Mouse (Mus musculus): Measurements from ENCODE around the gene Tspan3.

Tspan3 gene

DNA sequence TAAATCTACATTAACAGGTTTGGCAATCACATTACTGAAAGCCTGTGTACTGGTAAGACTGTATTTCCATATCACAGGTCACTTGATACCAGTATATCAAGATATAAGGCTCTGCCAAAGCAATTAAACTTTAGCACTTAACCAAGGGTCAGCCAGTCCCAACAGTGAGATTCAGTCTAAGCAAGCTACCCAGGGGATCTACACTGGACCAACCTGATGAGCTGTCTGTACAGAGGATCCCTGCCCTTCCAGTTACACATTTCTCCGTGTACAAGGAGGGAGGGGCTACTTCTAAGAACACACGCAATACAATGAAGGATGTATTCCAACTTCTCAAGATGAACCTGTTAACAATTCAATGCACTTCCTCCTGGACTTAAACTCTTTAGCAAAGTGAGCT lies 7.2 kb downstream of the Tspan3 start:
- no peak for DNase-seq (ENCODE audit: low spot score in 2 of 2)

DNA sequence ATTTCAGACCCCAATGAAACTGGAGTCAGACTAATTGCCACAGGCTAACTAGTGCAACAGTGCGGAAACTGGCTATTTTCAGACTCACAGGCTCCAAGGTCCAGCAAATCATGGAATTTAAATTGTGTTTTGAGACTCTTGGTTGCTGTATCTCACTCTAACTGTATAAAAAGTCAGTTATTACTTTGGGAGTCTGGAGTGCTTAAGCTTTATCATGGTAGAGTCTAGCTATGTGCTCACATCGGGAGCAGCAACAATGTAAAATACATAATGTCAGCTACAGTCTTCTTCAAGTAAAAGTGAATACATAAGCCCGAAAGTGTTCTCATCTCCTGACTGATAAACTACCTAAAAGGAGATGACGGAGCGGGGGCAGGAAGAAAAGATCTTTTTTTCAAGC lies 10.7 kb downstream of the Tspan3 start:
- DNase-seq (ENCODE audit: low spot score in 2 of 2), result no peak

DNA sequence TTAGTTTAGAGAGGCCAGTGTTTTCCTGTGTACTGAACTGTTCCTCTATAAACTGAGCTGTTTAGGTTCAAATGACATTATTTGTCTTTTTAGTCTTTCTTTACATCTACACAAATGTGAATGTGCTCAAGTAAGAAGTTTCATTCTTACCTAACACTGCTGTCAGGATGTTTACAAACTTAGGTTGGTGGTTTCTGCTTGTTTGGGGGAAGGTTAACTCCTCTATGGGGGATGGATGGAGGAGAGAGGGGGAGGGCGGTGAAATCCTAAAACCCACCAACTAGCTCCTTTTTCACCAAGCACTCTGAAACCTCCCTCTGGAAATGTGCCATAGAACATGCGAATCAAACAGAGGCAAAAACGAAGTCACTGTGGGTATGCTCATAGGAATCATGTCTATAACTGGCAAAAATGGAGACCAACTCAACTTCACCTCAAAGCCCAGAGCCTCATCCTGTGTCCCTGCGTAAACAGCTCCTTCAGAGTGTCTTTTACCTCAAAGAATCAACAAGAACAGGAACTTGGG lies 12.7 kb downstream of the Tspan3 start:
- no peak for DNase-seq (ENCODE audit: low spot score in 2 of 2)

DNA sequence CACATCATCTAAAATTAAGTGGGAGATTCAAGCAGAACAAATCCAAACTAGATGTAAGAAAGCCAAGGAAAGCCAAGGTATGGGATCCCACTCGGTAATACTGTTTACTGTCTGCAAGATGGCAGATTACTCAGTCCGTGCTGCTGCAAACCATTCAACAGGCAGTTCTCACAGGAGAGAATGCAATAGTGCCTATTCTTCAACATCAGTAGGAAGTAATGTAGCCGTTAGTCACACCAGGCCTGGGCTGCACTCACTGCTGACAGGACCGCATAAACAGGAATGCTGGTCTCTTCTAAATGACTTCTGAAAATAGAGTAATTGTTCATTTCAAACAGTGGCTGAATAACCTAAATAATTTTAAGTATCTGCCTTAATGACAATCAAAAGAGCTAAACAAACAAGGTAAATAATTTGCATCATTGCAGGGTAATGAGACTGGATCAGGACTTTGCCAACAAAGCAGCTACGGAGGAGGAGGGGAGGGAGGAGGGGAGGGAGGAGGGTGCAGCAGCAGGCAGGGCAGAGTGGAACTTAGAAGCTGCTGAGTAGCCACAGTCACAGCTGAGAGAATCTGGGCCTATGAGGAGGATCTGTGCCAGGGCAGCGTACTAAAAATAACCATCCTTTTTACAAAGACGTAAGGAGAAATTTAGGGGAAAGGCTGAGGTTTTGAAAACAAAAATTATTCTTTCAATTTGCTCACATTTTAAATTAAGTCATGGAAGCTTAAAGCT lies 13.4 kb downstream of the Tspan3 start:
- peak in 1 of 2 experiments; percentile 25 for DNase-seq (ENCODE audit: low spot score in 2 of 2)

DNA sequence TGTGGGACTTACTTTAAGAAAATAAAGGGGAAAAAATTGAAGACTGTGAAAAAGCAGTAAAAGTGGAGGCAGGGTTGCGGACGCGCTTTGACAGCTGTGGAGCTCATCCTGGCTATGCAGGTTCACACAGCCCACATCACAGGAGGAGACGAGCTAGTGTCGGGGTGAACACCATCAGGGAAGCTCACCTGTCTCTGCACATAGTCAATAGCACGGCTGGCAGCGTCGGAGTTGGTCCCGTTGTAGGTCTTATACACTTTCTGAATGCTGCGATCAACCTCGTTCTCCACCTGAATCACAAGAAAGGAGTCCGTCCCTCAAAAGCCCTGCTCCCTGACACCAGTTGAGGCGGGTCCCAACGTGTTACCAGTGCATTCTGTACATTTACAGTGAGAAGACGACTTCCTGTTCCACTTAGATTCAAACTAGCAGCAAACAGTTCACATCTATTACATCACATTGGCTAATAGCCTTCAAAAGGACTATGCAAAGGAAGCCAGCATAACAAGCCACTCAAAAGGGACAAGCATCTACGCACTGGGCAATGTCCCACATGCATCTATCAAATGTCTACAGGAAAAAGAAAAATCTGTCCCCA lies 18.9 kb downstream of the Tspan3 start:
- no peak for DNase-seq (ENCODE audit: low spot score in 2 of 2)

DNA sequence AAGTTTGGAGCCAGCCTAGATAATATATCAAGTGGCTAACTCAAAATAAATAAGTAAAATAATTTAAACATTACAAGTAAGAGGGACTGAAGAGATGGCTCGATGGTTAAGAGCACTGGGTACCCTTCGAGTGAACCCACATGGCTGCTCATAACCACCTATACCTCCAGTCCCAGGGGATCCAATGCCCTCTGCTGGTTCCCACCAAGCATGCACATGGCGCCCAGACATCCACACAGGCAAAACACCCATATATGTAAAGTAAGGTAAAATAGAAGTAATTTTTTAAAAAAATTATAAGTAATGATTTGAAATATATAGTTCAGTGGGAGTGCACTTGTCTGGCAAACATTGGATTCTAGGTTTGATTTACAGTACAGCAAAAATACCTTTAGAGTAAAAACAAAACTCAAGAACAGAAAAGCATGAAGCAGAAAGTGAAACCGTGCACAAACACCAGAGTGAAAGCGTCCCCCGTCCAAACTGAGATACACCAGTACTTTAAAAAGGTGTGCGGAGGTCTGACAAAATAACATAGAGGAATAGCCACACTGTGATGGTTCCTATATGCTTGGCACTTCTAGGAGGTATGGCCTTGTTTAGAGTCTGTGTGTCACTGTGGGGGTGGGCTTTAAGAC lies 20.8 kb downstream of the Tspan3 start:
- no peak for DNase-seq (ENCODE audit: low spot score in 2 of 2)

DNA sequence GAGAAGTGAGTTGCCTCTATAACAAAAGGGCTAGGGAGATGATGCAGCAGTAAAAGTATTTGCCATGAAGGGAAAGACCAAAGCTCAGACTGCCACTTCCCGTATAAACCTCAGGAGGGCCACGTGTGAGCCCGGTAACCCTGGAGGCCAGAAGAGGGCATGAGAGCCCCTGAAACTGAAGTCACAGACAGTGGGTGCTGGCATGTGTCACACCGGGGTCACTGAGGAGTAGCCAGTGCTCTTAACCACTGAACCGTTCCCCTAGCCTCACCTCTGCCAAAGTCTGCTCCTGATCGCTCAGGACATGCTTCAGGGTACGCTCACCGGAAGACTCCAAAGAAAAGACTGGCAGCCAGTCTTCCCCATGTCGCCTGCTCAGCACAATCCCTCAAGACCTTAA lies 23.5 kb downstream of the Tspan3 start:
- DNase-seq (ENCODE audit: low spot score in 2 of 2), result no peak

DNA sequence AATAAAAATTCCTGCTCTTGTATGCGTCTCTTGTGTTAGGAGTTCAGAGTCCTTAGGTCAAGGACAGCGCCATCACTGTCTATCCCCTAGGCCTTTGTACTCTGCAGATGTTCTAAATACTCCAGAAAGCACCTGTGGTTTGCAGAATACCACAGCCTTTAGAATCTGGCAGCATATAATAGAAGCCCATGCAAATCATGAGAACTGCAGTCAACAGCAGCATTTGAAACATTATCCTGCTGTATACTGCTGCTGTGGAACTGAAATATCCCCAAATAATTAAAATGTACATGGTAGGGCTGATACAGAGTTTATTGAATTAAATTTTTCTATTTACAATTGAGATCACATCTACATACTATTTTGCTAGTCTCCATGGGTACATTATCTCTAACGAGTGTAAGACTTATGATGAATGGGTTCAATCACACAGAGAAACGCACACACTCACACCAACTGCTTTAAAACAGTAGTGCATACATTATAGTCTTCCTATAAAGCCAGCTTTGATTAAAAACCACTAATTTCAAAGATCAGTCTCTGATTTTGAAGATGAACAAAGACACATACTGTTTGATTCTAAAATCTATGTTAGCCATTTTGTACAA lies 29.6 kb downstream of the Tspan3 start:
- DNase-seq (ENCODE audit: low spot score in 2 of 2), result no peak

DNA sequence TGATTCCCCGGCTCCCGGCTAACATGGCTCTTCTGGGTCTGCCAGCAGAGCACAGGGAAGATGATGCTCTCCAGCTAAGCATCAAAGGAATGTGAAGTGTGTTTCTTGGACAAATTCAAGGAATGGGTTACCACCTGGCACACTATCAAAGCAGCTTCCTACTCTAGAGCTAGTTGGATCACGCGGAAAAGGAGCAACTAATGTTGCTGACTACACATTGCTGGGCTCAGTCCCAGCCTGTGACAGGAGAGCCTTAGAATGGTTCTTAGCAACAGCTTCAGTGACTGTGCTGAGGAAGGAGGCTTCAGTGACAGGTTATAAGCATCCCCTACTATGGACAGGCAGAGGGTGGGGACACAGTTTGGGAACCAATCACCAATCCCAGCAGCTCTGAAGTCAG lies 30.7 kb downstream of the Tspan3 start:
- DNase-seq (ENCODE audit: low spot score in 2 of 2), result no peak

DNA sequence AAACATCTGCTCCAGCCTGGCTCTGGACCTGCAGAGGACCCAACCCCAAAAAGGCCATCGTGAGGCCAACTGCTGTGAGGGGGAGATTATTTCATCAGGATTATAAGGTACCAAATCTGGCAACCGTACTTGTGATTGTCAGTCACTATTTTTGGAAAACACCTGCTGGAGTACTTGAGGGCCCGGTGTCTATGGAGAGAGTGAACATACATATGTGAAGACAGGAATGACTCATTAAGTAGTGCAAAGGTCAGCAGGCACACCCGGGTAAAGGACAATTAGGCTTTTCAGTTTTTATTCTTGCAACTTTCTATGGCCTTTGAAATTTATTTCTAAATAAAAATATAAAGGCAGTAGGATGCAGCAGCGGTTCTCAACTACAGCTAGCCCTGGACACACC lies 31.3 kb downstream of the Tspan3 start:
- no peak for DNase-seq (ENCODE audit: low spot score in 2 of 2)

DNA sequence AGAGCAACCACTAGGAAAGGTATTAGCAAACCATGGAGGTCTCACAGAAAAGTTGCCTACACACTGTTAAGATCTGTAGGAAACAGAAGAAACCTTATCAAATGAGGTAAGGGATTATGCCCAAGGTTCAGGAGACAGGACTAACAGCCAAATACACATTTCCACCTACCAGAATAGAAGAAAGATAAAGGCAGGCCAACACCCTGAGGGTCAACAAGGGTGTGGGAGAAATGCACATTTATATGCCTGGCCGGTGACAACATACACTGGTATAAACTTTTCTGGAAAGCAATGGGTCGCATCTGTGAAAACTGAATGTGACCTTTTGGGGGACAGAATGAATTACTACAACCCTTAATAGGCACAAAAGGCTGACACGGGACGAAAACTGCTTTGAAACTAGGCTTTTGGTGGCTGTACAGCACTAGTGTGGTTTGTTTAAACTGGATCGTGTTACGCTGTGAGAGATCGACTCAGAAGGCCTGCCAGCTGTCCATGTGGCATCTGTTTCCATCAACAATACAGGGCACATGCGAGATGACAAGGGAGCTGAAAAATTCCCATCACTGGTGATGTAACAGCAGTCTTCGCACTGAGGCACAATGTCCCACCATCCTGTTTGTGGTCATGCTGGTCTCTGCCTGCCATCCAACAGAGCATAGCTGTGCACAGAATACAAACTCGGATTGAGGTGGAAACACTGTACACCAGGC lies 33.3 kb downstream of the Tspan3 start:
- DNase-seq (ENCODE audit: low spot score in 2 of 2), result no peak

DNA sequence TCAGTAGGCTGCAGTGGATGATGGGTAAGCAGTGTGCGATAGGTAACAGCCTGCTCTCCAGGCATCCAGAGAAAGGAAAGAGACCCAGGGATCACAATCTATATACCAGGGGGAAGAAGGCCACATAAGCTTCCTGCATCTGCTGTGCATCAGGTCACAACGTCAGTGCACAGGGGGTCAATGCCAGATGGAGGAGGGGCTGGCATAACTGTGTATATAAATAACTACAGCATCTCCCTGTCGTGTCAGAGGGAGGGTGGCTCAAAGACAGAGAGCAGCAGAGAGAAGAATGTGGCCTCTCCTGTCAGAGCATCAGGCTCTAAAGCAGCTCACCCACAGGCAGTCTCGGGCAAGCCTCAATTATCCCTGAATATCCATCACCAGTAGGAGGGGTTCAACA lies 34.7 kb downstream of the Tspan3 start:
- no peak for DNase-seq (ENCODE audit: low spot score in 2 of 2)

DNA sequence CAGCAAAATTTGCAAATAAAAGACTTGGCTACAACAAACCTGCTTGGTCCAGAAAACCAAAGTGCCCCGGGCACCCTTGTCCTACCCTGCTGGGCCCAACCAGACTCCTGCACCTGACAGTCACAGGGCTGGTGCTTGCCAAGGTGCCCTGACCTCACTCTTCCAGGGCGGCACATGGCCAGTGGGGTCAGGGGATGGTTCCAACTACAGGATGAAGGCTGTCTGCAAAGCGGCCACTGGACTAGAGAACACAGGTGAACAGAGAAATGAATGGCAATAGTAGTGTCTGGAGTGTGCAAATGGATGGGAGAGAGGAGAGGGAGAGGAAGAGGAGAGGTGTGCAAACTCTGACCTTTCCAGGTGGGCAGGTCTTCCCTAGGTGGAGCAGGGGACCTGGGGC lies 35.3 kb downstream of the Tspan3 start:
- no peak for DNase-seq (ENCODE audit: low spot score in 2 of 2)

DNA sequence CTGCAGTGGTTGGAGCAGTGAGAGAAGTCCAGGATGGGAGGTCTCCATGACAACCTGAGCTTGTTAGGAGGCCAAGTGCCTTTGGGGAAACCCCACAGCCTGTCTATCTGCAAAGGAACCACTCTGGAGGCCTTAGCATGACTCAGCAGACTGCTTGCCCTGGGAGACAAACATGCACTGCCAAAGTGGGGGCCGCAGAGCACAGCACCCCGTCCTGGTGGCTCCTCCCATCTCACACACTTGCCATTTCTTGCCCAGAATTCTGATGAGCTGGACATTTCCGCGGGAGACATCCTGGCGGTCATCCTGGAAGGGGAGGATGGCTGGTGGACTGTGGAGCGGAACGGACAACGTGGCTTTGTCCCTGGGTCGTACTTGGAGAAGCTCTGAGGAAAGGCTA lies 36.9 kb downstream of the Tspan3 start:
- DNase-seq (ENCODE audit: low spot score in 2 of 2), result no peak

DNA sequence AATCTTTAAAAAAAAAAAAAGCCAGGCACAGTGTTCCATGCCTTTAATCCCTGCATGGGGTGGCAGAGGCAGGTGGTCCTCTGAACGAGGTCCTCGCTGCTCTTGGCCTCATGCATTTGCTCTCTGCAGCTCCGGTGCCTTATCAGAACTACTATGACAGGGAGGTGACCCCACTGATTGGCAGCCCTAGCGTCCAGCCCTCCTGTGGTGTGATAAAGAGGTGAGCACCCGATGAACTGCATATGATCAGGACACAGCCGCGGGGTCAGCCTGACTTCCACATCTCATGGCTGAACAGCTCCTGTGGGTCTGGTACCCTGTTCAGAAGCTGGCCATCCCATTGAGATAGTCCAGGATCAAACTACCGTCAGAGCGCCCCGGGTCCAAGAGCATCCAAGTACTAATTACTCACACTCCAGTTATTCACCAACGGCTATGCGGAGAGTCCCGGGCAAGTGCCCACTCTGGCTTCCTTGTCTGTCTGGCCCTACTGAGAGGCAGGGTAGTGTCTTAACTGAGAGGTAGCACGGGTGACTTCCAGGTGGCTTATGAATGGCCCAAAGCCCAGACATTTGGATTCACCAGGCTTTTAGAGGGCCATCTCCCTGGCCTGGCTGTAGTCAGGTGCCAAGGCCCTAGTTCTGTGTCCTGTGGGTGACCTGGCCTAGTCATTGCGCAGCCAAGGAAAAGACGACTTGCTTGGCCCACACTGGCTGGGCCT lies 38.7 kb downstream of the Tspan3 start:
- DNase-seq (ENCODE audit: low spot score in 2 of 2), result no peak

DNA sequence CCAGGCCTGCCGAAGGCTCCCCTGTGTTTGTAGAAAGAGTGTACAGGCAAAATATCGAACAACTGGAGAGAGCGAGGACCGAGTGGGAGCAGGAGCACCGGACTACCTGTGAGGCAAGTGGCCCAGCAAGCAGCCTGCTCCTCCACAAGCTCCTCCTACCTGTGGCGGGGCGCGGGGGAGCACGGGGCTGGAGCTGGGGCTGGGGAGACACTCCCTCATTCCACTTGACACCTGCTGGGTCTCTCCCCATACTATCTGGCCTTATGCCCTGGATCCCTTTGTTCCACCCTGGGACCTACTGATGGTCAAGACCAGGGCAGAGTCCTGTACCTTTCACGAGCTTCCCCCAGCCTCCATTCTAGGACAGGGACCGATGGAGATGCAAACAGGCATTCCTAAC lies 40.7 kb downstream of the Tspan3 start:
- DNase-seq (ENCODE audit: low spot score in 2 of 2), result no peak

DNA sequence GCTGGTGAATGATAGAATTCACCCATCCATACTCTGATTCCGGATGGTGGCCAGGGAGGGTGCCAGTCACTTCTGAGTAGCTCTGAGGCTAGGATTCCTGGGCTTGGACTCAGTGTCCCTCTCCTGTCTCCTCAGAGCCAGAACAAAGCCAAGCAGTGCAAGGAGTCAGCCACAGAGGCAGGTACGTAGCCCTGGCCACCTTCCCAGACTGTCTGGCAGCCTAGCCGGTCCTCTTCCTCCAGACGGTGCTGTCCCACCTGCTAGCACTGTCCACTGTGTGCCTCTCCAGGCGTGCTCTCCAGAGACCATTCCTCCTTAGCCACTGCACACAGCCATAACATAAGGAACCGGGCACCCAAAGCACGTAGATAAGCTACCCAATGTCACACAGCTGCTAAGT lies 41.7 kb downstream of the Tspan3 start:
- no peak for DNase-seq (ENCODE audit: low spot score in 2 of 2)

DNA sequence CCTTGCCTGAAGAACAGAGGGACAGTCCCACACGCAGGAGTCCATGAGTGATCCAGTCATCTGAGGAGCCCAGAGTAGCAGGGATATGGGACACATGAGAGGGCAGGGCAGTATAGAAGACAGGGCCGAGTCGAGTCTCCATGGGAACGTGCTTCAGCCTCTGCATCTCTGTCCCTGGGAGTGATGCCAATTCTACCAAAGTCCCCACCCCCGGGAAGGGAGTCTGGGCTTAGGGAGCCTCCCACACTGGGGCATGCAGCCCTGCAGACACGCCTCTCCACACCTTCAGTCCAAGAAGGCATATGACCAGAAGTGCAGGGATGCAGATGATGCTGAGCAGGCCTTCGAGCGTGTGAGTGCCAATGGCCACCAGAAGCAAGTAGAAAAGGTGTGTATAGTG lies 42.3 kb downstream of the Tspan3 start:
- no peak for DNase-seq (ENCODE audit: low spot score in 2 of 2)

DNA sequence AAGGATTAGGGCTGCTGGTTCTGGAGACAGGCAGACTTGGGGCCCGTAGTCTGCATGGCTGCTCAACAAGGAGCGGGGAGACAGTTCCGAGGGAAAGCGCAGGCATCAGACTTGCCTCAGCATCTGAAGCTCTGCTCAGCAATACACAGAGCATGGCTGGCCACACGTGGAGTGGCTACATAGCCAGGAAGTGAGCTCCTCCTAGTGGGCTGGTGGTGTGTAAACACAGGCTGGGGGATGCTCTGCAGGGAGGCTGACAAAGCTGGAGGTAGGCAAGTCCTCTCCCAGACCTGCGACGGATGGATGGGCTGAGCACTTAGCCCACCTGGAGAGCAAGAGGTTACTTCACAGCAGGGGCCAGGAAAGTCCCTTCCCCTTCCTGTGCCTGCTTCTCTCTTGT lies 44.2 kb downstream of the Tspan3 start:
- no peak for DNase-seq (ENCODE audit: low spot score in 2 of 2)

DNA sequence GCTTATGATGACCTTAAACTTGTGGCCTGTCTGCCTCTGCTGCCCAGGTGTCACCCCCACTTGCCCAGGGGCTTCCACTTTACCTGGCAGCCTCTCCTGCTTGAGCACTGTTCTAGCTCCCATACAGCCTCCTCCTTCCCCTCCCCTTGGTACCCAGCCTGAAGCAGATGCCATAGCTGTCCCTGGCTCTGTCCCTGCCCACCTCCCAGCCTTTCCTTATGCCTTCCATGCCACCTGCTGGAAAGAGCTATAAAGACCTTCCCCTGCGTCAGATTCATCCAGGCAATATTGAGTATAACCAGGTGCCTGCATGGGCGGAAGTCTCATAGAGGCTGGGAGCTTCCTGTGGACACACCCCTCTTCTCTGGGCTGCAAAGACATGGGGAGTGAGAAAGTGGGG lies 45.6 kb downstream of the Tspan3 start:
- no peak for DNase-seq (ENCODE audit: low spot score in 2 of 2)

DNA sequence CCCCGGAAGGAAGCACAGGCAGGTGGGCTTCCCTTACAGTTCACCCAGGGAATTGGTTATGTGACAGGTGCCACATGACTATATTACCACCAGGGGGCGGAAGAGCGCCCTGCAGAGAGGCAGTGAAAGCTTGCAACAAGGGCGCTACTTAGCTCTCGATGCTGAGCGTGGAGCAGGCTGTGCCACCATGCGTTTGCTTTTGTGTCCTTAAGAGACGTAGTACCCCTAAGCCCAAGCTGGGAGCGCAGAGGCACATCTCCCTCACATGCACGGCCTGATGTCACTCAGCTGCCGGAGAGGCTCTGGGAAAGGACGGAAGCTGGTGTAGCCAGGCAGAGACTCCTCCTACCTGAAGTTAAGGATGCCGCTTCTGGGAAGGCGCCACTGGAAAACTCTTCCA lies 46.7 kb downstream of the Tspan3 start:
- DNase-seq (ENCODE audit: low spot score in 2 of 2), result peak; percentile 53 to 56

Data from urinary bladder, postnatal 36 days (tissue).